Mouse (Mus musculus) frontal cortex, postnatal 14 days (tissue): ENCODE data around the gene Nos3.

ENCODE experiments used
- DNase-seq, 2 experiments: peaks; one replicate each; pipeline ENCODE4 v3.0.0; 2022; ENCODE audit warnings: low spot score in 2 of 2

Gene Nos3

DNA sequence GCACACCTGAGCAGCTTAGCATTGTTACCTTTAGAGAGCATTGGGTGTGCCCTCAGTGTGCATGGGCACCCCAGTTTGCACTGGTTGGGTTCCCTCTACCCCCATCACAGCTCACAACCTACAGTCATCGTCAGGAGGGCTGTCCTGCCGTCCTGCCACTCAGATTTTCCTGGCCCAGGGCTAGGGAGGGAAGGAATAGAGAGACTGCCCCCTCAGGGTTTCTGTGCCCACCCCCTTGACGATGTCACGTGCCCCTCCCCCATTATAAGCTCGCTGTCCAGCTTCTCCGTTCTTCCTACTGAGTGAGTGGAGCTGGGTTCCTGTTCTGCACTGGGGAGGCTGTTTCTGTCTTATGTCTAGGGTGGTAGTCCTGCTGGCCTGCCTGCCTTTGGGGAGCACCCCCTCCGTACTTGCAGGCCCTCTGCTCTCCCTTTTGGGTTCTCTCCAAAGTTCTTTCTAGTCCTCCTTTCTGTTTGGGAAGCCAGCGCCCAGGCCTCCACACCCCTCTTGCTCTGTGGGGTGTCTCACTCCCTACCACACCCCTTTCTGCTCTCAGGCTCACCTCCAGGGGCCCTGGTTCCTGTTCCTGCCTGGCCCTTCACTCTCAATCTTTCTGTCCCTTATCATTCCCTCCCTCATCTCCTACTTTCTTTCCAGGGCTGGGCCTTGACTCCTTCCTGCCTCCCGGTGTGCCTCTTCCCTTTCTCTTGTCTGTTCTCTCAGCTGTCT is 62.1 kb downstream of the Nos3 start:
- no peak for DNase-seq

DNA sequence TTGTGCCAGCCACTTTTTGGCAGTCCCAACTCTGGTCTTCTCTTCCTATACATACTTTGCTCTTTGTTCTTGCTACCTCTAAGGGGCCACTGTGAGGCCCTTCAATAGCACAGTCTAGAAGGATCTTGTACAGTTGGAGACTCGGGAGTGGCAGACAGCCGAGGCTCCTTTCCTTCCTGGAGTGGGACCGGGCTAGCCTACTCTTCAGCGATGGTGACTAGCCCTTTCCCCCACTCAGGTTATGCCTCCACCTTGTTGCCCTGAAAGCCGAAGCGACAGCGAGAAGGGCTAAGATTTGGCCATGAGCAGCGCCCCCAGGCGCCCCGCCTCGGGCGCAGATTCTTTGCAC is 62.6 kb downstream of the Nos3 start:
- no peak for DNase-seq

DNA sequence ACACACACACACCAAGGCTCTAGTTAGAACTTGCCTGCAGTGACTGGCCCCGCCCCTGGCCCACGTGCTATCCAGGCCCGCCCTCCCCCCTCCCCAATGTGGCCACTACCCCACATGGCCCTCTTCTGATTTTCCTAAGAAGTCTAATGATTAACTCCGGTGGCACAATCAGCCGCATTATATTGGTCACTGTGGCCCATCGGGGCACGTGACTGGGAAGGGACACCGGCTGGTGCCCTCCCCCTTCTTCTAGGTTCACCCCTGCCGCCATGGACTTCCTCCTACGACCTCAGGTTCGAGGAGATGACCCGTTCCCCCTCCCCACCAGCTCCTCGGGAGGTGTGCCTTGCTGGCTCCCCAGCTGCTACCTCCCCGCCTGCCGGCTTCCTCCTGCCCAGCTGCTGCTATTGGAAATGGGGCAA is 63.4 kb downstream of the Nos3 start:
- no peak for DNase-seq

DNA sequence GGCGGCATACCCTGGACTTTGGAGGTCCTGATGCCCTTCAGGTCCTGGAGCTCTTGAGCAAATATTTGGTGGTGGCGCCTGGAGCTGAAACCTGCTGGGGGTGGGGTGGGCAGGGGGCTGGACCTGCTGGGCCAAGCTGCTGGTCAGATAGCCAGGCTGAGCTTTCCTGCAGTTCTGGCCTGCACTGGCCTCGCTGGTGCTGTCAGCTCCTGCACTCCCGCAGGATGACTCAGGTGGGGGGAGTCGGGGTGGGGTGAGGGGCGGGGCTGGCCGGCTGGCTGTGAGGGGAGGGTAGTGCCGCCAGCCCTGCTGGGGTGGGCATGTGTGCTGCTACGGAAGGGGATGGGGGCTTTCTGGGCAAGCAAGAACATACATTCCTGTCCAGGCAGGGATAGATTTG is 64.0 kb downstream of the Nos3 start:
- DNase-seq, result no peak

- DNase-seq, result no peak
Measured at GRCm38 (mm10) chr5:24433993-24434392, 69.4 kb downstream of the Nos3 start.
